Mouse (Mus musculus): ENCODE data around the gene Ssh1. TPM values are rescaled to one million over a fixed set of nuclear protein-coding genes. Genes with fewer than 3 reads are reported as not detected.

Ssh1 gene
- polyA plus RNA-seq, 1 experiment from 2014 or later: 17.8 TPM

DNA sequence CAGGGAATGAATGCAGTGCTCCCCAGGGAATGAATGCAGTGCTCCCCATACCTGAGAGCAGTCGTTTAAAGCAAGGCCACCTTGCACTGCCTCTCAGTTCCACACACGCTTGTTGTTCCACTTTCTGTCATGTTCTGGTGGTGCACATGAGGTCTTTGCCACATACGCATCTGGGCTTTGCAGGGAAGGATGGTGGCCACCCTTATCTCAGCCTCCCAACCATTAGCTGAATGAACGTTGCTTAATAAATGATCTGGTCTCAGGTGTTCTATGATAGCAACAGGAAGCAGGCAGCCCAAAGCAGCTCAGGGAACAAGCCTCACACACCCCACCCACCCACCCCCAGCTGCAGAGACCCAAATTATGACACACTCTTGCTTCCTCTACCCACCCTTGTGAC, 69.1 kb downstream of the Ssh1 start:
- no peak overlapping the region for H3K9ac ChIP-seq (ENCODE audit: low read depth, low read length)
- H3K36me3 ChIP-seq (ENCODE audit: control insufficient read depth, insufficient read depth, low read length): no peaks in the 10 kb centered on the region
- H3K4me3 ChIP-seq (ENCODE audit: low read depth, low read length): no peak overlapping the region
- H3K4me2 ChIP-seq: no peak overlapping the region
- no peaks in the 10 kb centered on the region for H3K27me3 ChIP-seq (replicated peaks; ENCODE audit: control insufficient read depth, insufficient read depth, low read length)
- H3K9me3 ChIP-seq (ENCODE audit: control insufficient read depth, low read length): peaks cover 4% of the 10 kb centered on the region; the same call in 1 of the 2 replicates
- H3K27ac ChIP-seq (ENCODE audit: low read depth, low read length): no peak overlapping the region
- ATAC-seq (replicated peaks; ENCODE audit: low FRiP score): peak; percentile 65
- peaks cover 13% of the 10 kb centered on the region for H3K4me1 ChIP-seq (replicated peaks; ENCODE audit: control insufficient read depth, insufficient read depth, low read length)
- WGBS: 46% methylated on average over 4 of the region's 4 CpGs
- no peak for DNase-seq (ENCODE audit: low spot score)

GRCm38 (mm10) chr5:113921310-113922166, 72.2 kb downstream of the Ssh1 start:
- no peak overlapping the region for H3K4me2 ChIP-seq
- peaks cover 21% of the 10 kb centered on the region for H3K4me1 ChIP-seq (replicated peaks; ENCODE audit: control insufficient read depth, insufficient read depth, low read length)
- H3K36me3 ChIP-seq (ENCODE audit: control insufficient read depth, insufficient read depth, low read length): no peaks in the 10 kb centered on the region
- no peak overlapping the region for H3K4me3 ChIP-seq (ENCODE audit: low read depth, low read length)
- H3K27me3 ChIP-seq (replicated peaks; ENCODE audit: control insufficient read depth, insufficient read depth, low read length): no peaks in the 10 kb centered on the region
- no peak for DNase-seq (ENCODE audit: low spot score)
- no peaks in the 10 kb centered on the region for H3K9me3 ChIP-seq (ENCODE audit: control insufficient read depth, low read length)
- no peak overlapping the region for H3K9ac ChIP-seq (ENCODE audit: low read depth, low read length)
- WGBS: 51% methylated on average over 6 of the region's 6 CpGs
- no peak for ATAC-seq (replicated peaks; ENCODE audit: low FRiP score)
- H3K27ac ChIP-seq (ENCODE audit: low read depth, low read length): peak overlapping the region; percentile 30; the same call in 1 of the 2 replicates

DNA sequence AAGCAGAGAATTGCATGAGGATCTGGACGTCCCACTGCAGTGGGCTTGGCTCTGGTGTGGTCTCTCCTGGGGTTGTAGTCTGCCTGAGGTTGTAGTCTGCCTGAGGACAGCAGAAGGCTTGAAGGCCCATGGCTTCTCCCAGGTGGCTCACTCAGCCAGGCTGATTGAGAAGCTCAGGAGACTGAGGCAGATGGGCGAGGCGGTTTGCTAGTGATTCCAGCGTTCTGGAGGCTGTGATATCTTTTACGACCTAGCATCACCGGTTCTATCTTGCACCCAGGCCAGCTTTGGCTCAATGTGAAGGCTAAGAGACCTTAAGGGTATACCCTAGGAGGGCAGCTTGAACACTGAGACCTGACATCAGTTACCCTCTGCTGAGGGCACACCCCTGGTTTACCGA, 74.6 kb downstream of the Ssh1 start:
- H3K27me3 ChIP-seq (replicated peaks; ENCODE audit: control insufficient read depth, insufficient read depth, low read length): no peaks in the 10 kb centered on the region
- H3K4me1 ChIP-seq (replicated peaks; ENCODE audit: control insufficient read depth, insufficient read depth, low read length): peaks cover 14% of the 10 kb centered on the region
- WGBS: 58% methylated on average over 7 of the region's 7 CpGs
- H3K4me3 ChIP-seq (ENCODE audit: low read depth, low read length): no peak overlapping the region
- no peaks in the 10 kb centered on the region for H3K9me3 ChIP-seq (ENCODE audit: control insufficient read depth, low read length)
- ATAC-seq (replicated peaks; ENCODE audit: low FRiP score) (no peak), DNase-seq (ENCODE audit: low spot score) (no peak)
- H3K9ac ChIP-seq (ENCODE audit: low read depth, low read length): peak overlapping the region; percentile 36; the same call in 1 of the 2 replicates
- no peak overlapping the region for H3K27ac ChIP-seq (ENCODE audit: low read depth, low read length)
- no peak overlapping the region for H3K4me2 ChIP-seq
- H3K36me3 ChIP-seq (ENCODE audit: control insufficient read depth, insufficient read depth, low read length): no peaks in the 10 kb centered on the region

- no peak overlapping the region for H3K27ac ChIP-seq (ENCODE audit: low read depth, low read length)
Measured at GRCm38 (mm10) chr5:113918654-113919053, 75.0 kb downstream of the Ssh1 start.

GRCm38 (mm10) chr5:113910705-113911104, 83.0 kb downstream of the Ssh1 start:
- DNase-seq (ENCODE audit: low spot score) (no peak), ATAC-seq (replicated peaks; ENCODE audit: low FRiP score) (no peak)
- no peaks in the 10 kb centered on the region for H3K27me3 ChIP-seq (replicated peaks; ENCODE audit: control insufficient read depth, insufficient read depth, low read length)
- 67% methylated on average over 6 of the region's 6 CpGs for WGBS
- H3K4me3 ChIP-seq (ENCODE audit: low read depth, low read length): no peak overlapping the region
- H3K4me2 ChIP-seq: peak overlapping the region; percentile 93
- H3K4me1 ChIP-seq (replicated peaks; ENCODE audit: control insufficient read depth, insufficient read depth, low read length): peaks cover 37% of the 10 kb centered on the region
- no peaks in the 10 kb centered on the region for H3K9me3 ChIP-seq (ENCODE audit: control insufficient read depth, low read length)
- no peak overlapping the region for H3K9ac ChIP-seq (ENCODE audit: low read depth, low read length)
- no peaks in the 10 kb centered on the region for H3K36me3 ChIP-seq (ENCODE audit: control insufficient read depth, insufficient read depth, low read length)
- peak overlapping the region; percentile 32; the same call in 1 of the 2 replicates for H3K27ac ChIP-seq (ENCODE audit: low read depth, low read length)

More at GRCm38 (mm10) chr5:113918654-113919053, 75.0 kb downstream of the Ssh1 start:
- ATAC-seq (replicated peaks; ENCODE audit: low FRiP score) (0 out of 2 replicates have a peak, but pooled peaks have one; percentile 39), DNase-seq (ENCODE audit: low spot score) (no peak)
- peaks cover 14% of the 10 kb centered on the region for H3K4me1 ChIP-seq (replicated peaks; ENCODE audit: control insufficient read depth, insufficient read depth, low read length)
- H3K27me3 ChIP-seq (replicated peaks; ENCODE audit: control insufficient read depth, insufficient read depth, low read length): no peaks in the 10 kb centered on the region
- H3K4me2 ChIP-seq: no peak overlapping the region
- H3K9ac ChIP-seq (ENCODE audit: low read depth, low read length): peak overlapping the region; percentile 36; the same call in 1 of the 2 replicates
- no peak overlapping the region for H3K4me3 ChIP-seq (ENCODE audit: low read depth, low read length)
- H3K9me3 ChIP-seq (ENCODE audit: control insufficient read depth, low read length): no peaks in the 10 kb centered on the region
- no peaks in the 10 kb centered on the region for H3K36me3 ChIP-seq (ENCODE audit: control insufficient read depth, insufficient read depth, low read length)
- WGBS: 41% methylated on average over 9 of the region's 9 CpGs

- peak overlapping the region; percentile 38; the same call in 1 of the 2 replicates for H3K27ac ChIP-seq (ENCODE audit: low read depth, low read length)
- peak overlapping the region; percentile 93 for H3K4me2 ChIP-seq
- ATAC-seq (replicated peaks; ENCODE audit: low FRiP score) (no peak), DNase-seq (ENCODE audit: low spot score) (no peak)
- 0 out of 2 replicates have a peak overlapping the region, but pooled peaks have one; percentile 20 for H3K9ac ChIP-seq (ENCODE audit: low read depth, low read length)
- 22% methylated on average over 10 of the region's 10 CpGs for WGBS
- H3K36me3 ChIP-seq (ENCODE audit: control insufficient read depth, insufficient read depth, low read length): no peaks in the 10 kb centered on the region
- H3K27me3 ChIP-seq (replicated peaks; ENCODE audit: control insufficient read depth, insufficient read depth, low read length): no peaks in the 10 kb centered on the region
- peak overlapping the region; percentile 12; the same call in 1 of the 2 replicates for H3K4me3 ChIP-seq (ENCODE audit: low read depth, low read length)
- no peaks in the 10 kb centered on the region for H3K9me3 ChIP-seq (ENCODE audit: control insufficient read depth, low read length)
- peaks cover 42% of the 10 kb centered on the region for H3K4me1 ChIP-seq (replicated peaks; ENCODE audit: control insufficient read depth, insufficient read depth, low read length)
Measured at GRCm38 (mm10) chr5:113910065-113910701, 83.5 kb downstream of the Ssh1 start.

GRCm38 (mm10) chr5:113908592-113909441, 84.9 kb downstream of the Ssh1 start, which contains the start of gene Coro1c:
Coro1c (minus strand) TSS chr5:113908758.
- Histone ChIP-seq H3K36me3 (ENCODE audit: control insufficient read depth, insufficient read depth, low read length) (no peaks in the 10 kb centered on the region), H3K9me3 (ENCODE audit: control insufficient read depth, low read length) (no peaks in the 10 kb centered on the region), H3K9ac (ENCODE audit: low read depth, low read length) (peak within 1 kb of the TSS; percentile 97), H3K27ac (ENCODE audit: low read depth, low read length) (peak within 1 kb of the TSS; percentile 98), H3K27me3 (replicated peaks; ENCODE audit: control insufficient read depth, insufficient read depth, low read length) (no peaks in the 10 kb centered on the region), H3K4me2 (peak within 1 kb of the TSS; percentile 93), H3K4me1 (replicated peaks; ENCODE audit: control insufficient read depth, insufficient read depth, low read length) (peaks cover 53% of the 10 kb centered on the region), H3K4me3 (ENCODE audit: low read depth, low read length) (peak within 1 kb of the TSS; percentile 98)
- DNase-seq (ENCODE audit: low spot score): peak; percentile 100
- peak; percentile 85 for ATAC-seq (replicated peaks; ENCODE audit: low FRiP score)
- WGBS: under 1% methylated on average over 68 of the region's 68 CpGs
